Mouse (Mus musculus) midbrain, postnatal 0 days (tissue): ENCODE measurements at regions not wholly inside any gene's neighbourhood (a gene's known extent, or its start where the extent isn't known, plus 50 kb on each side); places are given as distances from the start of the nearest gene placed in this dataset.
A peak's percentile ranks its signal among the peaks of the same experiment; 100 is the strongest.

Source experiments
- ATAC-seq: fragments of 200-750 bp; cut with Nextera tagmentation; 2 replicates; pipeline ENCODE4 v1.8.0; 2017; ENCODE audit warnings: moderate number of reproducible peaks, mild to moderate bottlenecking, moderate TSS enrichment, moderate library complexity; ENCODE audit not compliant: low FRiP score
- DNase-seq: peaks from one replicate; pipeline ENCODE4 v3.0.0-alpha.2; 2015; ENCODE audit warnings: low spot score
- H3K27ac ChIP-seq: fragments of 300-500 bp; sonication (generic); 2 replicates; pipeline ENCODE4 v1.5.1; 2014; ENCODE audit warnings: low read depth, mild to moderate bottlenecking, low read length, mixed read lengths
- H3K27me3 ChIP-seq: fragments of 300-500 bp; sonication (generic); 2 replicates; pipeline ENCODE4 v1.6.1; 2014; ENCODE audit warnings: low read length, control low read depth, mixed read lengths; ENCODE audit not compliant: insufficient read depth
- H3K36me3 ChIP-seq: fragments of 300-500 bp; sonication (generic); 2 replicates; pipeline ENCODE4 v1.6.1; 2014; ENCODE audit warnings: low read length, control low read depth, mixed read lengths; ENCODE audit not compliant: insufficient read depth
- H3K4me1 ChIP-seq: fragments of 300-500 bp; sonication (generic); 2 replicates; pipeline ENCODE4 v1.6.1; 2014; ENCODE audit warnings: mild to moderate bottlenecking, control low read depth, antibody characterized with exemption, low read length, mixed read lengths; ENCODE audit not compliant: insufficient read depth
- H3K4me2 ChIP-seq: fragments of 300-500 bp; sonication (generic); 2 replicates; pipeline ENCODE4 v1.6.1; 2014; ENCODE audit warnings: low read depth, mild to moderate bottlenecking, low read length, mixed read lengths; ENCODE audit not compliant: poor library complexity, severe bottlenecking
- H3K4me3 ChIP-seq: fragments of 300-500 bp; sonication (generic); 2 replicates; pipeline ENCODE4 v1.5.1; 2014; ENCODE audit warnings: low read depth, mild to moderate bottlenecking, low read length, moderate library complexity
- H3K9ac ChIP-seq: fragments of 300-500 bp; sonication (generic); replicated peaks from 2 replicates; pipeline ENCODE4 v1.6.1; 2014; ENCODE audit warnings: mild to moderate bottlenecking, low read length, moderate library complexity, mixed read lengths; ENCODE audit not compliant: poor library complexity, severe bottlenecking
- H3K9me3 ChIP-seq: fragments of 300-500 bp; sonication (generic); 2 replicates; pipeline ENCODE4 v1.6.1; 2016; ENCODE audit warnings: low read length, control low read depth
- CTCF ChIP-seq: IDR thresholded peaks from 2 replicates; pipeline ENCODE4 v1.5.1; 2016; ENCODE audit warnings: antibody characterized with exemption, mild to moderate bottlenecking
- WGBS: fragments of 180-500 bp; shearing (Covaris S2); extraction: QIAGEN DNeasy Blood & Tissue Kit; methylation state at CpG from one replicate; pipeline ENCODE4 v1.1.7; 2014; 5-methylcytosine and 5-hydroxymethylcytosine counted together

DNA sequence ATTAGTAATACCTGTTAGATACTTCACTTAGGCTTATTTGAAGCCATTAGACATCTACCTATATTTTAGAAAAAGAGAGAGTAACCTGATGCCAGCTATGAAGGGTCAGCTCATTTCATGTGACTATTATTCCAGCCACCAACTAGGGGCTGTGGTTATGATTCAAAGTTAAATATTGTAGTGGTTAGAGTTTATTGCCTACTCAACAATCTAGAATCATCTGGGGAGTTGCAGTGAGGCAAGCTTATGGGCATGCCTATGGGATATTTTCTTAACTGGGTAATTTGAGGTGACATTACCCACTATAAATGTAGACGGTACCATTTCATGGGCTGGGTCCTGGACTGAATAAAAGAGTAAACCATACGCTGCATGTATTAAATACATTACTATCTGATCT, 1525.2 kb upstream of the Dsel start:
- 91% methylated on average over 2 of the region's 2 CpGs for WGBS
- no peak overlapping the region for H3K9ac ChIP-seq
- no peaks in the 10 kb centered on the region for H3K36me3 ChIP-seq
- DNase-seq (no peak), ATAC-seq (no peak)
- no peaks in the 10 kb centered on the region for H3K27me3 ChIP-seq
- H3K4me2 ChIP-seq: no peak overlapping the region
- TF ChIP-seq CTCF: no peak
- H3K27ac ChIP-seq: no peak overlapping the region
- H3K9me3 ChIP-seq: no peaks in the 10 kb centered on the region
- no peaks in the 10 kb centered on the region for H3K4me1 ChIP-seq
- no peak overlapping the region for H3K4me3 ChIP-seq

DNA sequence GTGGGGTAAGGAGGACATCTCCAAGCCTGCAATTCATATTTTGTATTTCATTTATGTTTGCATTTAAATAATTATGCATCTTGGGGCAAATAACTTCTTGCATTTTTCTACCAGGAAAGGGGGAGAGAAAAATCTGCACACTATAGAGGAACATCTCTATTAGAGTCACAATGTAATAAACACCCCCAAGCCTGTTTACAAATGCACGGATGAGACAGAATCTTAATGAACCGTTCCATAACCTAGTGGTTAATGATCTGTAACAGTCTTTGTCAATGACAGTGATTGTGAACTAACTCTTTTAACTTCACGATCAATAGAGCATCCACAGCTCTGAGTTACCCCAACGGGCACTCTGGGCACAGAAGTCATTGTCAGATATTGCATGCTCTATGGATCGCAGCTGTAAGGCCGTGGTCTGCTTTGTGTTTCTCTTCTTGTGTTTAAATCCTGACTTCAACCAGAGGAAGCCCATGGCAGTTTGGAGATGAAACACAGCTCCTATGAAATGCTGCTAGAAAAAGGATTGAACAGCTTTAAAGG, 1520.2 kb upstream of the Dsel start:
- DNase-seq (peak; percentile 8), ATAC-seq (no peak)
- Histone ChIP-seq H3K4me2 (no peak overlapping the region), H3K4me3 (no peak overlapping the region), H3K27me3 (no peaks in the 10 kb centered on the region), H3K27ac (no peak overlapping the region), H3K4me1 (no peaks in the 10 kb centered on the region), H3K36me3 (no peaks in the 10 kb centered on the region), H3K9ac (no peak overlapping the region), H3K9me3 (no peaks in the 10 kb centered on the region)
- no peak for TF ChIP-seq CTCF
- 34% methylated on average over 6 of the region's 6 CpGs for WGBS

DNA sequence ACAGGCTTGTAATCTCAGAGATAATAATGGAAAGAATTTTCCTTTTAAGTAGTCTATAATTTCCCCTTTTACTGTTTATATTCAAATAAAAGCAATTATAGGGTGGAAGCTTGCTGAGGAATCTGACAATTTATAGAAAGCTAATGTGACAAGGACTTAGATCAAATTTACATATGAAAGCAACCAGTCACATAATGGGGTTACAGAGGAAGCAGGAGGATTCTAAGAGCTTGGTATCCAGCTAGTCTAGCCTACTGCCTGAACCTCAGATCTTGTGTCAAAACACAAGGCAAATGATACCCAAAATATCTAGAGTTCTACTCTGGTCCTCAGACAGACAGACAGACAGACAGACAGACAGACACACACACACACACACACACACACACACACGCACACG, 1519.0 kb upstream of the Dsel start:
- H3K36me3 ChIP-seq: no peaks in the 10 kb centered on the region
- no peak overlapping the region for H3K9ac ChIP-seq
- H3K27ac ChIP-seq: no peak overlapping the region
- no peaks in the 10 kb centered on the region for H3K9me3 ChIP-seq
- WGBS: 95% methylated on average over 2 of the region's 2 CpGs
- H3K4me3 ChIP-seq: no peak overlapping the region
- H3K4me1 ChIP-seq: no peaks in the 10 kb centered on the region
- no peak overlapping the region for H3K4me2 ChIP-seq
- TF ChIP-seq CTCF: no peak
- no peaks in the 10 kb centered on the region for H3K27me3 ChIP-seq
- ATAC-seq: no peak
- DNase-seq: no peak

DNA sequence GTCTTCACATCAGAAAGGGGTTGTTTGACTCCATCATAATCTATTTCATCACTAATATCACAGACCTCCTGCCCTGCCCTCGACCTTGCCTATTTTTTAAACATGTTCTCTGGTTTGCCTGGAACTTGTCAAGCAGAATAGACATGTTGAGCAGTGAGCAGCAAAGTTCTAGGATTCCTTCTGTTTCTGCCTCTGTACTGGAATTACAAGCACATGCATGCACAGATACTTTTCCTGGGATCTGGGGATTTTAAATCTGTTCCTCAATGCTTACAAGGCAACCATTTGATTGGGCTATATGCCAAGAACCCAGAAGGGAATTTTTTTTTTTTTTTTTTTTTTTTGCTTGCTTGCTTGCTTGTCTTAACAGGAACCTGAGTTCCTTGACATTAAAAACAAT, 1508.0 kb upstream of the Dsel start:
- Histone ChIP-seq H3K4me2 (no peak overlapping the region), H3K27me3 (no peaks in the 10 kb centered on the region), H3K9me3 (no peaks in the 10 kb centered on the region), H3K4me1 (no peaks in the 10 kb centered on the region), H3K9ac (no peak overlapping the region), H3K4me3 (no peak overlapping the region), H3K36me3 (no peaks in the 10 kb centered on the region), H3K27ac (no peak overlapping the region)
- ATAC-seq (no peak), DNase-seq (no peak)
- WGBS: 70% methylated on average over 1 of the region's 1 CpGs
- TF ChIP-seq CTCF: no peak

DNA sequence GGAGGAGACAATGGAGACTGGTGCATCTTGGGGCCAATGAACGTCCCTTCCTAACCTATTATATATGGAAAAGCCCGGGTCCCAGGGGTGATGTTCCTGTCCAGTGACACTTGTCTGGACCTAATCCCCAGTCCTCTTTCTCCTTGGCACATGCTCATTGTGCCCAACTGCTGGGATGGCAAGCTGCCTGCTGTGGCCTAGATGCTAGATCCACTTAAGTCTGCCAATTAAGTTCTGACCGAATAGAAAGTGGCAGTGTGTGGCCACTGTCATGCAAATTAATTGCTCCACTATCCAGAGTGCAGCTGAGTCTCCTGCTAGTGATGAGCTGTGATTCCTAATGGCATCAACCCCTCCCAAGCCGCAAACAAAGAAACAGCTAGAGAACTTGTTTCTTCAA, 1493.5 kb upstream of the Dsel start:
- no peaks in the 10 kb centered on the region for H3K27me3 ChIP-seq
- ATAC-seq (0 out of 2 replicates have a peak, but pooled peaks have one; percentile 52), DNase-seq (peak; percentile 85)
- H3K4me3 ChIP-seq: no peak overlapping the region
- no peaks in the 10 kb centered on the region for H3K4me1 ChIP-seq
- no peak overlapping the region for H3K4me2 ChIP-seq
- H3K9ac ChIP-seq: no peak overlapping the region
- H3K9me3 ChIP-seq: no peaks in the 10 kb centered on the region
- 31% methylated on average over 4 of the region's 4 CpGs for WGBS
- TF ChIP-seq CTCF: no peak
- no peaks in the 10 kb centered on the region for H3K36me3 ChIP-seq
- no peak overlapping the region for H3K27ac ChIP-seq

DNA sequence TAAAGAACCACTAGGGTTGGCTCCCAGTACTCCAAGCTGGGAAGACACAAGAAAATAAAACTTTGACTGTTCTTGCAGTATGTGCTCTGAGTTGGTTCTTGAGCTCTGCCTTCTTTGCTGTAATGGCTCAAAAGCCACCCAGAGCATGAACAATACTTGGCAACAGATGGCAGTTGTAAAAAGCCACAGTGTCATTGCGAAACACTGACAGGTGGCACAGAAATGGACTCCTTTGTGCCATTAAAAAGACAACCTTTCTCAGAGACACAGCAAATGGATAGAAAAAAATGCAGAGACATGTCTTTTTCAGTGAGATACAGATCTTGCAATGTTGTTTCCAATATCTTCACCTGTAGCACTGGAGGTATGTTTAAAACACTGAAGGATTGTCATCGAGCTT, 1443.3 kb upstream of the Dsel start:
- no peak overlapping the region for H3K4me2 ChIP-seq
- no peak for ATAC-seq
- H3K27me3 ChIP-seq: no peaks in the 10 kb centered on the region
- H3K9me3 ChIP-seq: no peaks in the 10 kb centered on the region
- no peak for TF ChIP-seq CTCF
- no peaks in the 10 kb centered on the region for H3K4me1 ChIP-seq
- H3K27ac ChIP-seq: no peak overlapping the region
- H3K36me3 ChIP-seq: no peaks in the 10 kb centered on the region
- DNase-seq: no peak
- no peak overlapping the region for H3K4me3 ChIP-seq
- H3K9ac ChIP-seq: no peak overlapping the region
- 74% methylated on average over 2 of the region's 2 CpGs for WGBS
